Mouse (Mus musculus): ENCODE results near the gene Pard3.

Pard3 gene

DNA sequence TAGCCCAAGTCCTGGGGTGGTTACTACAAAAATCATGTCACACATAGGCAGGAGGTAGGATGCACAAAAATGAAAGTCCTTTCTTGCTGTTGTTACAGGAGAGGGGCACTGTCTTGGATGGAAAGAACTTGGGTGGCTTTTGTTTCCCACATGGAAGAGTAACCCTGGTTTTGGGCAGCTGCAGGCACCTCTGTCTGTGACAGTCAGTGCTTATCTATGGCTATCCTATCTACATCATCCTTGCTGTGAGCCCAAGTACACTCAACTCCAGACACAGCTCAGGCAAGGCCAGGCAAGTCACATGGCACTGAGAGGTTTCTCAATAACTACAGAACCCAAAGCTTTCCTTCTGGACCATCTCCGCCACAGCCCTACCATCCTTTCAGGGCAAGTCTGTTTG lies 506.8 kb downstream of the Pard3 start:
- DNase-seq: no peak

DNA sequence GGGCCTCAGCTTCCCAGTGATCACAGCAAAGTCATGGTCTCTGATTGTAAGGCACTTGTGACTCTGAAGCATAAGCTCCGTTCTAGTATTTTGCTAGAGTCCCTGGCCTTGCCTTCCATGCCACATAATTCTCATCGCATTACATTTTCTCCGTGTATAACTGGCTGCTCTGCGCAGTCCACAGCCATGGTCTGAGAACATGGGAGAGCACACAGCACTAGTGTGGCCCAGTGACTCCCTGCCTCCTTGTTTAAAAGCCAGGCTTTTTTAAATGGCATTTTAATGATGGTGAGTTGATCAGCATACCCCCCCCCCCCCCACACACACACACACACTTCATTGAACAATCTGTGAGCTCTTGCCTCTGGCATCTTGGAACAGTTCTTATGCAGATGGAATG lies 508.8 kb downstream of the Pard3 start:
- no peak for DNase-seq

DNA sequence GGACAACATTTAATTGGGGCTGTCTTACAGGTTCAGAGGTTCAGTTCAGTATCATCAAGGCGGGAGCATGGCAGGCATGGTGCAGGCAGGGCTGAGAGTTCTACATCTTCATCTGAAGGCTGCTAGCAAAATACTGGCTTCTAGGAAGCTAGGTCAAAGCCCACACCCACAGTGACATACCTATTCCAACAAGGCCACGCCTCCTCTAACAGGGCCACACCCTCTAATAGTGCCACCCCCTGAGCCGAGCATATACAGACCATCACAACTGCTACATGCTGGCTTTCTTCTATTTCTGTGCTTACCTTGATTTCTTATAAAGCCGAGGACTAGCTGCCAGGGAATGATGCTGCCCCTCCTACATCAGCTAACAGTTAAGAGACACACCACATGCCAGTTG lies 513.0 kb downstream of the Pard3 start:
- DNase-seq: no peak

DNA sequence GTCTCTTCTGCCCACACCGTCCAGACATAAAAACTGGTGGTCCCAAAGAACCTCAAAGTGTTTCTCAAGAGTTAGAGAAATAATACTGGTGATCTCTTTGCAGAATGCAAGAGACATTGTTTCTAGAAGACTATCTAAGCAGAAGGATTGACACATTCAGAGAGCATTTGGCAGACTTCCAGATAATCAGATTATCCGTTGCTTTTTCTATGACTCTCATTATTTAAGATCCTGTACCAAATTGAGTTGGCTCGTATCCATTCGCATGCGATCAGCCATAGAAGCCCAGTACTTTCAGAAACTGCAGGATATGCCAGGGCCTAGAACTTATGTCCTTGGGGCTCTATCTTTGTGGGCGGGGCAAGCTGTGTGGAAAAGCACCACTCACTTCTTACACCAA lies 514.0 kb downstream of the Pard3 start:
- no peak for DNase-seq

DNA sequence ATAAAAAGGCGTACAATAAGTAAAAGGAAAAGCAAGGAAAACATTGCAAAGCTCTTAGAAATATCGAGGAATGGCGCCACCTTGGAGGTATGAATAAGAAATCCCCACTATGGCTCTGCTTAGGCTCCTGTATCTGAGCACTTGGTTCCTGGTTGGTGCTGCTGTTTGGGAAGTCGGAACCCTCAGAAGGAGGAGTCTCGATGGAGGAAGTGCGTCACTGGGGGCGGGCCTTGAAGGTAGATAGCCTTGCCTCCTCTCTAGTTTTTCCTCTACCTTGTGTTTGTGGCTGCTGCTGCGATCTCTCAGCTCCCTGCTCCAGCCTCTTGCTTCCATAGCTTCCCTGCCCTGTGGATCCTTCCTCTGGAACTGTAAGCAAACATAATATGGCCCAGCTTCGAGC lies 515.7 kb downstream of the Pard3 start:
- DNase-seq: no peak

DNA sequence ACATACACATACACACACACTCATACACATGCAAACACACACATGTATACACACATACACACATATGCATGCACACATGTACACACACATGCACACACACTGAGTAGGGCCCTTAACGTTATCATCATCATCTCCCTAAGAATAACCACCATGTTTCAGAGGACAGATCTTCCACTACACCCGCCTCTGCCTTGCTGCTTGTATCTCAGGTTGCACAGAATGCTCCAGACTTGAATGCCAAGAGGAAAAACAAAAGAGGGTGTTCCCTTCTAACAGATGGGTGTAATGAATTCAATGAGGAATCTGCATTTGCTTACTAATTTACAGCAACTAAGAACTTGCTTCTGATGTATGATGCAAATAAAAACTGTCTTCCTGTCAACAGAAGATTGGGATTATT lies 519.7 kb downstream of the Pard3 start:
- DNase-seq: no peak

DNA sequence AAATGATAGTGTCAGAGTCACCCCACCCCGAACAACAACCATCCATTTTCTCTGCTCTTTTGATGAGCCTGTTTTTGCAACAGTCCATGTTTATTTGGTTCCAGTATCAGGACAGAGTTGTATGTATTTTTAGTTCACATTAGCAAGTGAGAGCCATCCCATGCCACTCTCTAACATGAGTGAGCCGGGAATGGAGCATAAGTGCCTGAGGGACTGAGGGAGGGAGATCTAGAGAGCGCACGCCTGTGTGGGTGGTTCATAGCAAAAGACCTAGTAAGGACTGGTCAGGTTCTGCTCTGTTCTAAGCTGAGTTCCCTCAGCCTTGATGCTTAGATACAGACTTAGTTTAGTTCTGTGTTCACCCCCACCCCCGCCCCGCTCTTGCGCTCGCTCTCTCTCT lies 521.9 kb downstream of the Pard3 start:
- DNase-seq: no peak

DNA sequence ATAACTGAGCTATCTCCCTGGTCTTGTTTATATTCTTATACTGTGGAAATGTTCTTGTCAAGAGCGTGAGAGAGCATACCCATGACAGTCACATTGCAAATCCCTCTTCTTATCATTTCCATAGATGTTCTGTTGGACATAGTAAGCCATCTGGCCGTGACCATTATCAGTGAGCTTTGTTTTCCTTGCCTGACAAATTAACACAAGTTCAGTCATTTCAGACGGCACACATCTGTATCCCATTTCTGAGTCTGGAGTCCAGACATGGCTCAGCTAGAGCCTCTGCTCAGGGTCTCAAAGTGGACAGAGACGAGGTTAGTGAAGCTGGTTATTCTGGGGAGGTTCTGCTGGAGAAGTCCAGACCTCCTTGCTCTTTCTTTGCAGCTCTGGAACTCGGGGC lies 523.0 kb downstream of the Pard3 start:
- DNase-seq: no peak

DNA sequence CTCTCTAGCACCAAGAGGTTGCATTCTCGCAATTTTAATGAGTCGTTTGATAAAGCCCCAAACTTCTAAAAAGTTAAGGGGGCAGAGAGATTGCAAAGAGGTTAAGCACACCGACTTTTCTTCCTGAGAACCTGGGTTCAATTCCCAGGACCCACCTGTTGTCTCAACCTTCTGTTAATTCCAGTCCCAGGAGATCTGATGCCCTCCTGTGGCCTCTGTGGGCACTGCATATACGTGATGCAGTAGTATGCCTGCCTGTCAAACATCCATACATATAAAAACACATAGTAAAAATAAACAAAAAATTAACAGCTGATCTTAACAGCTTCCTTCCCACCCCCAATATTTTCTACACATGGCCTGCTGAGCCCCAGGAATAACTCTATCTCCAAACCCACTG lies 524.6 kb downstream of the Pard3 start:
- DNase-seq: peak; percentile 63

DNA sequence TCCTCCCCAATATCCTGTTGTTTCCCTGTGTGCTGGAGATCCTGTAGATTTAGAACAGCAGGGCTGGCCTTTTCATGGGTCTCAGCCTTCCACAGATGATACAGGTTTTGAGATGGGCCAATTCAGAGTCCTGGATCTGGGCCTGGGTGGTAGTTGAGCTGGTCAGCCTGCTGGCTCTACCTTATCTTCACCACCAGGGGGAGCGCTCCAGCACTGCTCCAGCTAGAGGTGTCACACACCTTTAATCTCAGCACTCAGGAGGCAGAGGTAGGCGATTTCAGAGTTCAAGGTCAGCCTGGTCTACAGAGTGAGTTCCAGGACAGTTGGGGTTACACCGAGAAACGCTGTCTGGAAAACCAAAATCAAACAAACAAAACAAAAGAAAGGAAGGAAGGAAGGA lies 525.6 kb downstream of the Pard3 start:
- peak; percentile 78 for DNase-seq

DNA sequence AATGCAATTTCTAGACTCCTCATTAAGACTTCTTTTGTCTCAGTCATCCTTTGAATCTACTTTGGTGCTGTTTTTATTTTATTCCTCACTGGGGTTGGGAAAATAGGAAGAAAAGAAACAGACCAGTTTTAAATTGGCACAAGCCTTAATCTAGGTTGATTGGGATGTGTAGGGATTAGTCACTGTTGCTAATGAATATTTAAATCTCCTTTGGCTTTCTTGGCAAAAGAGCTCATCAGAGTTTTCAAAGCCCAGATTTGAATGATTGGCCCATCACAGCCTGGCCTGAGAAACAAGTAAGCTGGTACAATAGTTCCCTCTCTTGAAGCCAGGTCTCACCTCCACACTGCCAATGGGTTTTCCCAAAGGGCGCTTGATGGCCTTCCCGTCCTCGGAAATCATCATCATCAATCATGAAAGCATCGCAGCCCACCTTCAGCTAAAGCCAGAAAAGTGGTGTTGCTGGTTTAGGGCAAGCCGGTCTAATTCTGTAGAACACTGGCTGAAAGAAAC lies 527.0 kb downstream of the Pard3 start:
- no peak for DNase-seq

DNA sequence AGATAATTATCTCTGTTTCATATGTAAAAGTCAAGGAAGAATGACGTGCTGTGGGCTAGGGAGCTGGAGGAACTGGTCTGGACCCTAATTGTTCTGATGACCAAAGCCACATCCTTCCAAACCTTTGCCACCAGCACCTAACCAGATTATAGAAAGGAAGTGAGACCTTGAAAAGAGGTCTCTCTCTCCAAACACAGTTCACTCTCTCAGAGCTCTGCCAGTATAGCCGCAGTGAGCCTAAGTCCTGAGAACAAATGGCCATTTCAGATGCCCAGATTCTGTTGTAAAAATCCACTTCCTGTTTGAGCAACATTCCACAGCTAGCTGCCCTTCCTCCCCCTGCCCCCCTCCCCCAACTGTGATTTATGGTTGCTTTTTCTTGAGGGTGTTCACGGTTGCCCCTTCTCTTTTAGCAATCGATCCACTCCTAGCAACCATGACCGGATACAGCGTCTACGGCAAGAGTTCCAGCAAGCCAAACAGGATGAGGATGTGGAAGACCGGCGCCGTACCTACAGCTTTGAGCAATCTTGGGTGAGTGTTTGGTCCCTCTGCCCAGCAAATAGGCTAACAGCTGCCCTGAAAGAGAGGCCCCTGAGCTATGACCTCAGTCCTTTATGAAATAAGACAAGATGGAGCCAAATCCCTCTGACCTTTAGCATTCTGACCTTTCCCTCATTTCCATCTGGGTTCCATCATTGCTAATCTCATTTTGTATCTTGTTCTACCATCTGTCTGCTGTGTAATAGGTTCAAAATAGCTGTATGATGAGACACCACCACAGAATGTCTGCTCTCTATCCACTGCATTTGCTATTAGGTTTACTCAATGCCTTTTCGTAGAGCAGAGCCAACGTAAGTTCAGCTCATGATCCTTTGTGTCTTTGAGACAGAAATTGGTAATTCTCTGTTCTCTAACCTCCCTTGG lies 529.2 kb downstream of the Pard3 start:
- DNase-seq: no peak

DNA sequence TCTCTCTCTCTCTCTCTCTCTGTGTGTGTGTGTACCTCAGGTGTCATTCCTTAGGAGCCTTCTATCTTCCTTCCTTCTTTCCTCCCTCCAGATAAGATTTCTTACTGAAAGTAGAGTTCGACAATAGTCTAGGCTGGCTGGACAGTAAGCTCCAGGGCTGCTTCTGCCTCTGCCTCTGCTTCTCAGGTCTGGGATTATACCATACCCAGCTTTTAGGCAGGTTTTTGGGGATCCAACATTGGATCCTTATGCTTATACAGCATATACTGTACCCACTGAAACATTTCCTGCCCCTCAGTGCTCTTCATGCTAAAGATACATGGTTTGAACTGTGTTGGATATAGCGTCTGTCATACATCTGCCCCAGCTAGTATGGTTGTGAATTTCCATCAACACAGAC lies 536.9 kb downstream of the Pard3 start:
- no peak for DNase-seq

DNA sequence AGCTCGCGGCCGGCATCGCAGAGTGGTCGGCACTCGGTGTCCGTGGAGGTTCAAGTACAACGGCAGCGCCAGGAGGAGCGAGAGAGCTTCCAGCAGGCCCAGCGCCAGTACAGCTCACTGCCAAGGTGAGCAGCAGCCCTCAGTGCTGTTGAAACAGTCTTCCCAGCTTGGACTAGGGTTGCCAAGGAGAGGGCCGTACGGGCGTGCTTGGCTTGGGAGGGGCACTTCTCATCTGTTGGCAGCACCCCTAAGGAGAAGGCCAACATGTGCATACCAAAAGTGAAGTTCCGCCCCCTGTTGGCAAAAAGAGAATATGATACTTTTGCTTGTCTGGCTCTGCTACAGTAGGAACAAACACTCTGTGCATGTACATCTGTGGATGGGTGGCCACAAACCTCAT lies 539.4 kb downstream of the Pard3 start:
- peak; percentile 23 for DNase-seq

DNA sequence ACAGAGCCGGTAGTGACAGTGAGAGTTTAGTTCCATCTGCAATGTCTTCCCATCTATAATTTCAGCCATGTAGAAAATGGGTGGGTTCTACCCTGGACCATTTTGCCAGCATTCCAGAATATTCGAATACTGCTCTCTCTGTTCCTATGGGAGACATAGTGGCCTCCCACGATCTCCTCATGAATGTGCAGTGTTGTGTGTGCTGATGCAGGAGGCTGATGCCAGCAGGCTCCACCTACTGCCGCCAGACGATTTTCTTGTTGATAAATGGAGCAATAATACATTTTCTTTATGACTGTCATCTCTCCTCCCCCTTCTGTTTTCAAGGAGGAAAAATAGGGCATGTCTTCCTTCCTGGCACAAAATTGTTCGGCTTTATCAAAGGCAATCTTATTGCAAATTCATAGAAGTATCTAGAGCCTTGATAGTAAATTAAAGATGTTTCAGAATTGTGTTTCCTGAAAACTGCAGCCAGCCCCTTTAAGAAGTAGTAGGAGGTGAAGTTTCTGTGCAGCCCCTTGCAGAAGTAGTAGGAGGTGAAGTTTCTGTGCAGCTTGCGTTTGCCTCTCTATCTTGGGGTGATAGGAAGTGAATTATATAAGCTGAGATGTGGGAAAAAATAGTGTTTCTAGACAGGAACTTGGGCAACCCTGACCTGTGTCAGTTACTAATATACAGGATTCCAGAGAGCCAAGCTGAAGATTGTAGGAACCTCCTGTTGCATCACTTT lies 545.0 kb downstream of the Pard3 start:
- DNase-seq: no peak

DNA sequence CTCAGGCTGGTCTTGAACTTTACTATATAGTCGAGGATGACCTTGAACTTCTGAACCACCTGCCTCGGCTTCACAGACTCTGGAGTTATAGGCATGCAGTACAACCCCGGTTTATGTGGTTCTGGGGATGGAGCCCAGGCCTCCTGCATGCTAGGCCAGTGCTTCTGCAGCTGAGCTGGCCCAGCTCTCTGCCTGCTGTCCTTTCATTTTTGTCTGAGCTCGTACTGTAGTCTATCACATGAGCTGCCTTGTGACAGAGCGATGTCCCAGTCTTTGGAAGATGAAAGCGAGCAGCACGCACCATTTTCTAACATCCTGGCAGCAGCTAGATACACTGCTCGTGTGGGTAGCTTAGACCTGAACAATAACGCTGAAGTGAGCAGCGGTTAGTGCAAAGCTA lies 545.6 kb downstream of the Pard3 start:
- no peak for DNase-seq

DNA sequence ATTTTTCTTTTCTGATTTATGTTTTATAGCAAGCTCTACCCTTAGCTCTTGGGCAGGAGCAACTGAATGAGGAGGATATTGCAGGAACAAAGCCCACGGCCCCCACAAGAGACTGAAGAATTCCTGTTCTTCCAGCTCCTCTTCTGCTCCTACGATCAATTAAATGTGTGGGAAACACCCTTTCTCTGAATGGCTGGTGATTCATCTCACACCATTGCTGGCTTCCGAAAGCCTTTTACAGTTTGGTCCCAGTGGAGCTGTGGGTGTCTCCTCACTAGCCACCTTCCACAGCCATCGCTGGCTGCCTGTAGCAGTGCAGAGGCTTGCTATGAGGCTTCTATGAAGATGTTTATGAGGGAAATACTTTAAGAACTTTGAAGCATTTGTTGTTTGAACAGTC lies 550.5 kb downstream of the Pard3 start:
- DNase-seq: no peak

DNA sequence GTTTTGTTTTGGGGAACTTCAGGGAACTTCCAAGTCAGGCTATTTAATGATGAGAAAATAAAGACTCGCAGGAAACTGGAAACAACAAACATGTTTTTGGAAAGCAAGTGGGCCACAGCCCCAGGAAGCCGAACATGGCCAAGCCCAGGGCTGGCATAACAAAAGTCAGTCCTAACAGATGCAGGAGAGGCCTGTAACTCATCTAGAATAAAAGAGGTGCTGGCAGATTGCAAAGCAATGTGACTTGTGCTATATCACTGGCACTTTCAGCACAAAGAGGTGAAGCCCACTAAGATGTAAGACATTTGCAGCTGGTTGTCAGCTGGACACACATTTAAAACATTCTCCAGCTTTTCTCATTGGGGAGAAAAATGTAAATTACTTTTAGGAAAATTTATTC lies 553.0 kb downstream of the Pard3 start:
- DNase-seq: no peak

DNA sequence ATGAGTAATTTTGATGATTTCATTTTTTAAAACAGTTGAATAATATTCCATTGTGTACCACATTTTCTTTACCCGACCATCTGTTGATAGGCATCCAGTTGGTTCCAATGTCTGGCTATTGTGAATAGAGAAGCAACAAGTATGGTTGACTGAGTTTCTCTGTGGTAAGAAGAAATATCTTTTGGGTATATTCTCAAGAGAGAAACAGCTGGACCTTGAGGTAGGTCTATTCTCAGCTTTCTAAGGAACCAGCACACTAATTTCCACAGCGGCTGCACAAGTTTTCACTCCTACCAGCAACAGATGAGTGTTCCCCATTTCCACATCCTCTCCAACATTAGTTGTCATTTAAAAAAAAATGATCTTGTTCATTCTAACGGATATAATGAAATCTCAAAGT lies 558.4 kb downstream of the Pard3 start:
- DNase-seq: no peak

DNA sequence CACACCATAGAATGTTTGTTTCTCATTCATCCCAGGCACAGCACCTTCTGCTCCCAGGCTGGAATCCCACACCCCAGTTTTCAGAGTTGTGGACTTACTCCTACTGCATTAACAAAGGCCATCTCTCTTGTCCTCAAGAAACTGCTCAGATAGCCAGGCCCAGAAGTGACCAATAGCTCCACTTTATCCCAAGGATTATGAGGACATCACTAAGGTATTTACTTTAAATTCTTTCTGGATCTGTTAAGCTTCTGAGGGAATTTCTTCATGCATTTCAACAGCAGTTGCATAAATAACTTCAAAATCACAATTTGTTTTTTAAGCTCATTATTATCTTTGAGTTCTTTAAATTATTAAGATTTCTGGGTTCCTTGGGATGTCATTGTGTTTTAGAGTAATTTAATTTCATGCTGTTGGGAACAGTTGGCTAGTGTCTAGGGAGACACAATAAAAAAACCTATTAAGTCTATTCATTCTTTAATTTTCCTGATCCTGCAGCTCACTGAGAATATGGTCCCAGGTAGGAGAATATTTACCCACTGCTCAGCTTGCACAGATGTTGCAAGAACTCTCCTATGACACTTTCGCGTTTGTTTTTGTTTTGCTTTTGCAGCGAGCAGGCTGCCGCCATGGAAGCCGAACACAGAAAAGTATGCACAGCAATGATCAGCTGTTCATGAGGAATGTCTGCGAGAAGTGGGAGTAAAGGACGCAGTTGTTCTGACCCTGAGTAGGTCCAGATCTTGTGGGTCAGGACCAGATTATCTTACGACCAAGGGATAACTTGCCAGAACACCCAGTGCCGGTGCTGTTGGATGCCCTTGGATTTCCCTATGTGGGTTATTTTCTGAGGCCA lies 574.8 kb downstream of the Pard3 start:
- DNase-seq: no peak

DNA sequence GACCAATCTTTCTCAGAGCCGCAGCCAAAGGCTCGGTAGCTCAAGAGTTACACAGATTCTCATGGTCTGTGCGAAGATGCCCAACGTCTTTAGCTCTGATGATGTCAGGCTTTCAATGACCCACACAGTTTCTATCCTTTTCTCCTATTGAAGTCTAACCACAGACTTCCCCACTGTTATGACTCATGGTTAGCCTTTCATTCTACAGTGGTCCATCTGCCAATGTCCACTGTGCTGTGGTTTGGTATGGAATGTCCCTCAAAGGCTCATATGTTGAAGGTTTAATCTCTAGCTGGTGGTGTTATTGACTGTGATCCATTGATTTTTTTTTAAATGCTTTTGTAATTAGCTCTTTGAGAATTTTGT lies 575.4 kb downstream of the Pard3 start:
- DNase-seq: no peak

DNA sequence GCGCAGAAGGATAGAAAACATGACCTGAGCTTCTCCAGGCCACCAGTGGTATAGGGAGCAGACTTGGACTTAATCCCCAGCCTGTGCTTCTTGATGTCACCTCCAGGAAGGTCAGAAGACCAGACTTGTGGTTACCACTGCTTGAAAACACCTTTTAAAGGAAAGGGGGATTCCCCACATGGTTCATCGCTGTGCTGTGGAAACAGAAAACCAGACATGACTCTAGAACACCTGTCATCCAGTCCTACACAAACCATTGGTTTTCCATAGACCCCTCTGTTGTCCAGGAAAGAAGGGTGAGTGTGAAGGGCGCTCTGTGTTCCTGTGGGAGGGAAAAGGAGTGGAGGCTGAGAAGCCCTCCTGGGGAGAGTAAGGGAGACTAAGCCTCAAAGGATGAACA lies 591.9 kb downstream of the Pard3 start:
- DNase-seq: no peak

All from lung, postnatal 14 days (tissue).